ENCODE assay signal across 20 mouse cellular contexts in the genomic region with DNA sequence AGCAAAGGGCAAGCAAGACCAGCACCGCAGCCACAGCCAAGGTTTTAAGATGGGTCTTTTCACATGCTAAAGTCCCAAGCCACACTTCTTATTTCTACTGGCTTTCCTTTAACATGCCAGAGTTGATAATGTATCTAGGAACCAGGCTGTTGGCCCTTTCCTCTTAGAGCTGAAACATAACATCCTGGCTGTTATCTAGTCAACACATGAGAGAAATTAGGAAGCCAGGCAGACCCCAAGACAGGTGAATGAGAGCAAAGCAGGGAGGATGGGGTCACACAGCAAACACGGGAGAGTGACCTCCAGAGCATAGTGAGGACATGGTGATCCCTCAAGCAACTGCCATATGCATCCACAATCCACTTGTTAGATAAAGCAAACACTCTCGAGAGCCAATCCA. TPM values are rescaled to one million over a fixed set of nuclear protein-coding genes. Genes with fewer than 3 reads are reported as not detected.
DNase-seq lines count a peak whose midpoint lies in the region; ATAC-seq and TF ChIP-seq lines count a peak whose summit lies in the region.
"Had no signal": no experiment of that assay in that cellular context is flagged by ENCODE, and none has a peak within 500 bp of the region (broad histone marks: within the 10 kb centered on the region; RNA-seq: fewer than 3 reads in every experiment).

No protein-coding gene starts in this region.

- 63% methylated on average over 3 of the region's 3 CpGs for WGBS in heart, embryonic 12.5 days
- WGBS in kidney, embryonic 14.5 days, result 91% methylated on average over 3 of the region's 3 CpGs

- no peak overlapping the region for H3K4me2 ChIP-seq in heart, embryonic 12.5 days
- H3K4me2 ChIP-seq in kidney, embryonic 14.5 days (replicated peaks; ENCODE audit: low read depth, low read length), result no peak overlapping the region
- H3K4me2 ChIP-seq: embryonic facial prominence, embryonic 12.5 days; forebrain, embryonic 13.5 days; forebrain, embryonic 15.5 days had no signal

- no peak for TF ChIP-seq RAD21 in MEL (IDR thresholded peaks at IDR 0.05; ENCODE audit: low read depth, low read length)

- H3K9me3 ChIP-seq in heart, embryonic 12.5 days (replicated peaks), result no peaks in the 10 kb centered on the region
- no peaks in the 10 kb centered on the region for H3K9me3 ChIP-seq in MEL (replicated peaks; ENCODE audit: insufficient read depth, low read length)
- no peaks in the 10 kb centered on the region for H3K9me3 ChIP-seq in kidney, embryonic 14.5 days (ENCODE audit: control insufficient read depth, low read length)
- H3K9me3 ChIP-seq: embryonic facial prominence, embryonic 10.5 days; embryonic facial prominence, embryonic 12.5 days; forebrain, embryonic 13.5 days; forebrain, embryonic 15.5 days had no signal

- DNase-seq in heart, adult 11 months, result peak; percentile 67
- DNase-seq in MEL (ENCODE audit: low read depth, low spot score), result peak; percentile 62
- DNase-seq: adrenal gland, adult 8-10 months; adrenal gland, postnatal 14 days; adrenal gland, postnatal 36 days; cerebellum, adult 11-12 months; cerebellum, adult 2 months; cerebellum, adult 9-10 months; cerebellum, postnatal 10 days; cerebellum, postnatal 25 days; forebrain, postnatal 0 days had no signal

- peak; percentile 86 to 89 for TF ChIP-seq EP300 in MEL (IDR thresholded peaks at IDR 0.05; ENCODE audit: low read depth in 1 of 2, low read length in 2 of 2)

- H3K27me3 ChIP-seq in heart, embryonic 12.5 days (replicated peaks), result no peaks in the 10 kb centered on the region
- no peaks in the 10 kb centered on the region for H3K27me3 ChIP-seq in MEL (ENCODE audit: control insufficient read depth in 1 of 2, insufficient read depth in 2 of 2, low read length in 2 of 2)
- no peaks in the 10 kb centered on the region for H3K27me3 ChIP-seq in kidney, embryonic 14.5 days (ENCODE audit: control insufficient read depth, insufficient read depth, low read length)
- H3K27me3 ChIP-seq: embryonic facial prominence, embryonic 12.5 days; forebrain, embryonic 13.5 days; forebrain, embryonic 15.5 days; Patski had no signal

- H3K4me1 ChIP-seq in heart, embryonic 12.5 days (replicated peaks), result peaks cover 13% of the 10 kb centered on the region
- peaks cover 27 to 32% of the 10 kb centered on the region in 2 experiments for H3K4me1 ChIP-seq in MEL (ENCODE audit: control insufficient read depth in 1 of 2, insufficient read depth in 2 of 2, low read length in 2 of 2)
- no peaks in the 10 kb centered on the region for H3K4me1 ChIP-seq in kidney, embryonic 14.5 days (ENCODE audit: control insufficient read depth, insufficient read depth, low read length)
- H3K4me1 ChIP-seq: embryonic facial prominence, embryonic 10.5 days; embryonic facial prominence, embryonic 12.5 days; forebrain, embryonic 13.5 days; forebrain, embryonic 15.5 days had no signal

- no peak overlapping the region for H3K9ac ChIP-seq in heart, embryonic 12.5 days
- H3K9ac ChIP-seq in MEL (ENCODE audit: control insufficient read depth, low read depth, low read length, poor library complexity, severe bottlenecking), result peak overlapping the region; percentile 13; the same call in 1 of the 2 replicates
- no peak overlapping the region for H3K9ac ChIP-seq in kidney, embryonic 14.5 days (ENCODE audit: low read depth, low read length)
- H3K9ac ChIP-seq: embryonic facial prominence, embryonic 12.5 days; forebrain, embryonic 13.5 days; forebrain, embryonic 15.5 days; forebrain, postnatal 0 days had no signal

- no peak overlapping the region for H3K4me3 ChIP-seq in heart, embryonic 12.5 days
- H3K4me3 ChIP-seq in MEL (ENCODE audit: control insufficient read depth in 1 of 2, insufficient read depth in 1 of 2, low read depth in 2 of 2, low read length in 2 of 2), result no peak overlapping the region
- no peak overlapping the region for H3K4me3 ChIP-seq in kidney, embryonic 14.5 days (ENCODE audit: low read length)
- H3K4me3 ChIP-seq: embryonic facial prominence, embryonic 10.5 days; embryonic facial prominence, embryonic 12.5 days; forebrain, embryonic 13.5 days; forebrain, embryonic 15.5 days had no signal

- H3K27ac ChIP-seq in heart, embryonic 12.5 days (ENCODE audit: poor library complexity, severe bottlenecking), result no peak overlapping the region
- H3K27ac ChIP-seq in MEL (ENCODE audit: control insufficient read depth, low read depth, low read length), result peak overlapping the region; percentile 49
- no peak overlapping the region for H3K27ac ChIP-seq in kidney, embryonic 14.5 days (ENCODE audit: low read depth, low read length)
- H3K27ac ChIP-seq: embryonic facial prominence, embryonic 10.5 days; forebrain, embryonic 13.5 days; forebrain, embryonic 15.5 days had no signal

- ATAC-seq in heart, embryonic 12.5 days (ENCODE audit: insufficient number of reproducible peaks, low FRiP score), result no peak
- ATAC-seq in megakaryocyte-erythroid progenitor cell, adult 5-6 weeks (replicated peaks; ENCODE audit: low FRiP score, low TSS enrichment, poor library complexity, severe bottlenecking), result 0 out of 2 replicates have a peak, but pooled peaks have one; percentile 7
- ATAC-seq in kidney, embryonic 14.5 days (ENCODE audit: low FRiP score, low TSS enrichment), result no peak
- ATAC-seq: activated CD4-positive, CD25-positive, alpha-beta regulatory T cell, adult 4 months; forebrain, embryonic 13.5 days; forebrain, embryonic 15.5 days; forebrain, postnatal 0 days; Patski had no signal

- TF ChIP-seq CTCF in MEL (IDR thresholded peaks at IDR 0.05 in 2 of 3, conservative IDR thresholded peaks at IDR 0.05 in 1 of 3; ENCODE audit: control insufficient read depth in 1 of 3, insufficient read depth in 1 of 3, low read depth in 2 of 3, low read length in 3 of 3, poor library complexity in 1 of 3, severe bottlenecking in 1 of 3), result no peak

- TF ChIP-seq POLR2A in MEL (IDR thresholded peaks at IDR 0.05; ENCODE audit: control insufficient read depth in 1 of 2, insufficient read depth in 1 of 2, low read depth in 1 of 2, low read length in 2 of 2, poor library complexity in 1 of 2), result no peak

- H3K36me3 ChIP-seq in heart, embryonic 12.5 days, result peaks cover 66% of the 10 kb centered on the region
- H3K36me3 ChIP-seq in MEL (ENCODE audit: control insufficient read depth in 1 of 2, insufficient read depth in 2 of 2, low read length in 2 of 2), result peaks cover 44 to 53% of the 10 kb centered on the region in 2 experiments
- peaks cover 76% of the 10 kb centered on the region for H3K36me3 ChIP-seq in kidney, embryonic 14.5 days (ENCODE audit: control insufficient read depth, insufficient read depth, low read length)

- H3K79me2 ChIP-seq in MEL (ENCODE audit: control insufficient read depth, insufficient read depth, low read length, poor library complexity), result peaks cover 9% of the 10 kb centered on the region; the same call in 1 of the 2 replicates

TF ChIP-seq in MEL, 35 proteins besides CTCF, POLR2A, EP300 and RAD21 (continues in another document):
- TF ChIP-seq ZKSCAN1 (IDR thresholded peaks at IDR 0.05; ENCODE audit: low read depth, low read length), result no peak
- no peak for TF ChIP-seq NELFE (IDR thresholded peaks at IDR 0.05; ENCODE audit: low read depth, low read length)
- TF ChIP-seq HCFC1 (IDR thresholded peaks at IDR 0.05; ENCODE audit: low read depth, low read length), result peak; percentile 46; the same call in 1 of the 2 replicates
- peak; percentile 56 for TF ChIP-seq TAL1 (IDR thresholded peaks at IDR 0.05; ENCODE audit: low read length)
- TF ChIP-seq GABPA (IDR thresholded peaks at IDR 0.05; ENCODE audit: low read depth, low read length), result no peak
- peak; percentile 90 for TF ChIP-seq TCF12 (IDR thresholded peaks at IDR 0.05; ENCODE audit: low read depth, low read length)
- no peak for TF ChIP-seq ZNF384 (IDR thresholded peaks at IDR 0.05; ENCODE audit: low read depth, low read length)
- peak; percentile 72; the same call in 1 of the 2 replicates for TF ChIP-seq MYB (IDR thresholded peaks at IDR 0.05; ENCODE audit: low read depth, low read length)
- no peak for TF ChIP-seq ZMIZ1 (IDR thresholded peaks at IDR 0.05; ENCODE audit: low read depth, low read length)
- TF ChIP-seq ZC3H11A (IDR thresholded peaks at IDR 0.05; ENCODE audit: low read depth, low read length), result peak; percentile 18; the same call in 1 of the 2 replicates
- peak; percentile 81 for TF ChIP-seq ETS1 (IDR thresholded peaks at IDR 0.05; ENCODE audit: low read depth, low read length)
- no peak for TF ChIP-seq MAFK (IDR thresholded peaks at IDR 0.05; ENCODE audit: borderline replicate concordance, low read depth, low read length)
- no peak for TF ChIP-seq NRF1 (IDR thresholded peaks at IDR 0.05; ENCODE audit: insufficient read depth, low read depth, low read length, poor library complexity, severe bottlenecking)
- TF ChIP-seq MAX (IDR thresholded peaks at IDR 0.05; ENCODE audit: low read length), result 0 out of 2 replicates have a peak, but pooled peaks have one; percentile 38
- no peak for TF ChIP-seq CHD1 (IDR thresholded peaks at IDR 0.05; ENCODE audit: low read depth, low read length)
- TF ChIP-seq KAT2A (conservative IDR thresholded peaks at IDR 0.05; ENCODE audit: low read depth, low read length), result no peak
- TF ChIP-seq TBP (IDR thresholded peaks at IDR 0.05; ENCODE audit: low read depth, low read length), result no peak
- no peak for TF ChIP-seq ELF1 (IDR thresholded peaks at IDR 0.05; ENCODE audit: low read depth, low read length)
- no peak; the same call in 1 of the 2 replicates for TF ChIP-seq MAZ (IDR thresholded peaks at IDR 0.05; ENCODE audit: low read depth, low read length)
- no peak for TF ChIP-seq MYC (IDR thresholded peaks at IDR 0.05; ENCODE audit: low read depth, low read length)
- TF ChIP-seq SIN3A (IDR thresholded peaks at IDR 0.05; ENCODE audit: low read length), result peak; percentile 60; the same call in 1 of the 2 replicates
- no peak for TF ChIP-seq SMC3 (IDR thresholded peaks at IDR 0.05; ENCODE audit: low read depth, low read length)
- no peak for TF ChIP-seq MEF2A (IDR thresholded peaks at IDR 0.05; ENCODE audit: extremely low read depth, insufficient replicate concordance, low read depth, low read length, poor library complexity, severe bottlenecking)
- peak; percentile 81 for TF ChIP-seq GATA1 (IDR thresholded peaks at IDR 0.05; ENCODE audit: low read depth, low read length)
- no peak for TF ChIP-seq E2F4 (IDR thresholded peaks at IDR 0.05; ENCODE audit: borderline replicate concordance, low read depth, low read length)

RNA-seq across cellular contexts. Expression of a gene that starts 44.9 kb away (rescaled TPM):
- 62.7 and 67.0 TPM in 2 replicates for polyA plus RNA-seq in heart, embryonic 12.5 days (2016; fragmentation: Nextera tagmentation; extraction: Ambion mirVana)
- total RNA-seq in MEL (2012; rRNA removed), result 59.6 and 70.7 TPM in 2 replicates
- polyA plus RNA-seq in MEL (2012; ENCODE audit: insufficient read depth in 1 of 2, insufficient read length in 2 of 2, low read depth in 1 of 2, low replicate concordance in 2 of 2, missing spikeins in 1 of 2), result 10 to 100 TPM; 55.0 to 61.2 TPM
- 22.5 and 35.7 TPM in 2 replicates for total RNA-seq in megakaryocyte-erythroid progenitor cell, adult 5-6 weeks (2014; fragmentation: Nextera tagmentation)
- 45.6 and 99.1 TPM in 2 replicates for total RNA-seq in megakaryocyte-erythroid progenitor cell, adult 5-6 weeks (2017)
- polyA plus RNA-seq in kidney, embryonic 14.5 days (2014; fragmentation: Nextera tagmentation; extraction: Ambion mirVana), result 46.7 and 70.6 TPM in 2 replicates
